Mouse (Mus musculus): ENCODE measurements at regions not wholly inside any gene's neighbourhood (a gene's known extent, or its start where the extent isn't known, plus 50 kb on each side); places are given as distances from the start of the nearest gene placed in this dataset.

GRCm38 (mm10) chr7:111242646-111243045, 159.8 kb upstream of the Eif4g2 start:
- no peak for DNase-seq (ENCODE audit: low spot score)

DNA sequence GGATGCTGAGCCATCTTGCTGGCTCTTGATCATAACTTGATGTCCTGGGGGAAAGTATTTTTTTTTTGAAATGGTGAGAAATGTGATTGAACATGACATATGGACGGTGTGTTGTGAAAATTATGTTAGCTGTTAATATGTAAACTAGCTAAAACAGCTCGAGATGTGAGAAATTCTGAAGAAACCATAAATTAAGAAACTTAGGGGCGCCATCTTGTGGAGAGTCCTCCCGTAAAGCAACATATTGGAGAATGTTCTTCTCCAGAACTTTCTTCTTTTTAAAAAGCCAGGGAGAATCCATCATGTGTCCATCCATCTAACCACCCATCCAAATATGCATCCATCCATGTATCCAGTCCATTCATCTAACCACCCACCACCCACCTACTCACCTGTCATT, 158.7 kb upstream of the Eif4g2 start:
- no peak for DNase-seq (ENCODE audit: low spot score)

DNA sequence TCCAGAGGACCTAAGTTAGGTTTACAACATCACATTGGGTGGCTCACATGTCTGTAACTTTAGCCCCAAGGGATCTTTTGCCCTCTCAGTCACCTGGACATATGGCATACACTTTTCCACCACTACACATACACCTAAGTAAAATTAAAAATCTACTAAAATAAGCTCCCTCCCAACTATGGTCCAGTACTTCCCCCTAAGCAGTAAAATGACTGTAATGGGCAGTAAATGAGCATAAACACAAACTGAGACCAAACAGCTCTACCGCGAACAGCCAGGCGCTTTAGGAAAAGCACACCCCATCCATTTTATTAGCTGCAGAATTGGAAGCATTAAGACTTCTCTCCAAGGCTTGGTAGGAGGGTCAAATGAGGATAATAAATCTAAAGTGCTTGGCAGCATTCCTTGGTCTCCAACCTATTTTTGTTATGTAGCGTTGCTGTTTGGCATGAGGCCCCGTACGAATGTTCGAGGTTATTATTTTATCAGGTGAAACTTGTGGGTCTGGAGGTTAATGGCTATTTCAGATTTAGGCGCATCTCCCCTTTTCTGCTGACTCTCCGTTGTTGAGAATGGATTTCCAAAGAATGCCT, 157.5 kb upstream of the Eif4g2 start:
- DNase-seq (ENCODE audit: low spot score): peak; percentile 31

- no peak for DNase-seq (ENCODE audit: low spot score)
Observed at GRCm38 (mm10) chr7:111237819-111238218, 155.0 kb upstream of the Eif4g2 start.

DNA sequence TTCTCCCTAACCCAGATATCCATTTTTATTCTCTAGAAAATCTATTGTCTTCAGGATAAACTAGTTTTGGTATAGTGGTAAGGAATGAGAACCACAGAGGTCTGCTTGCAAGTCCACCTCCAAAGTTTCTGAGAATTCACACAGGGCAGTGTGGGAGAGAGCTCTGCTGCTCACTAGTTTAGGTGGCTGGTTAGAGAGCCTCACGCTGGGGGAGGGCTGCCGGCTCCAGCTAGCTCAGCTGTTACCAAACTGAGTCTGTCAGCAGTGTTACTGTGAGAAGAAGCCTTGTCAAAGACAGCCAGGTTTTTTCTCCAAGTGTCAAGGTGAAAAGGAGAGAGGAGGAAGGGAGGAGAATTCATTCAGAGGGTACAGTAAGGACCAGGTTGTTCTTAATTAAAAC, 147.8 kb upstream of the Eif4g2 start:
- DNase-seq (ENCODE audit: low spot score): no peak

- DNase-seq (ENCODE audit: low spot score): no peak
Observed at GRCm38 (mm10) chr7:111227082-111227481, 144.3 kb upstream of the Eif4g2 start.

- no peak for DNase-seq (ENCODE audit: low spot score)
Observed at GRCm38 (mm10) chr7:111226026-111226656, 143.3 kb upstream of the Eif4g2 start.

DNA sequence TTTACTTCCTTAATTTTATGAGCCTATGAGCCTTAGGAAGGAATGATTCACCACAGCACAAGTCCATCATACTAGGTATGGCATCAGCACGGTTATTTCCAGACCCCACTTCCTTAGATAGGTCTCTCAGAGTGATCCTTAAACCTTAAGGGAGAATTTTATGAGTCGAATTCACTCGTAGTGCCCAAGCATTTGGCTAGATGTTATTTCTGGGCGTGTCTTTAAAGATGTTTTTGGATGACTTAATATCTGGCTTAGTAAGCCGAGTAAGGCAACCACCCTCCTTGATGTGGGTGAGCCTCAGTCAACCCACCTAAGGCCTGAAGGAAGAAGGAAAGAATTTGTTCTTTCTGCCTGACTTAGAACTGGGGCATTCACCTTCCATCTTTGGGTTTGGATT, 132.8 kb upstream of the Eif4g2 start:
- no peak for DNase-seq (ENCODE audit: low spot score)

- DNase-seq (ENCODE audit: low spot score): no peak
Observed at GRCm38 (mm10) chr7:111214226-111214906, 131.5 kb upstream of the Eif4g2 start.

DNA sequence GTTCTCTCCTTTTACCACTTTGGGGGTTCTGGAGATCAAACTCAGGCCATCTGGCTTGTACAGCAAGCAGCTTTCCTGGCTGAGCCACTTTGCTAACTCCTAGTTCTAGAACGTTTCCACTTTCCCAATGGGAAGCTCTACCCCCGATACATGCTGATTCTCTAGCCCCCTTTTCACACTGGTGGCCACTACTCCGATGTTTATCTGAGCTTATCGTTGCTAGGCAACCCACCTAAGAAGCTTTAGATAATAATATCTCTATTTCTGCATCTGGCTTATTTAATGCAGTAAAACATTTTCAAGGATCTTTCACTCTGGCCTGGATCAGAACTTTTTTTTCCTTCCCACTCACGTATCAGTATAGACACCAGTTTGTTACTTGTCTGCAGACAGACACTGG, 129.4 kb upstream of the Eif4g2 start:
- no peak for DNase-seq (ENCODE audit: low spot score)

DNA sequence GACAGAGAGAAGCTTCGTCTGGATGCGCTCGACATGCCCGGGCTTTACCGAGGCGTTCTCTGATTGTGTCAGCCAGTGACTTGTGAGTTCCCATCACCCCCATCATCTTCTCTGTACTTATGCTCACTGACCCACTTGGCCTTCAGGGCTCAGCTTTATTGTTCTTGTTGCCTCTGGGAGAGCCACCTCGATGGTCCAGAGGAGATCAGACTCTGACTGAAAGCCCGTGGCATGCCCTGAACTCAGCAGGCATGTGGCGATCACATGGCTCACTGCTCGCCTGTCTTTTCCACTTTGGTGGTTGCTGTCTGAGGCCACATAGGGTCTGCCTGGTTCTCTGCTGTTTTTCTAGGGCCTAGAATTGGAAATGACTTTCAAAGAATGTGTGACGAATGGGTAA, 128.8 kb upstream of the Eif4g2 start:
- no peak for DNase-seq (ENCODE audit: low spot score)

DNA sequence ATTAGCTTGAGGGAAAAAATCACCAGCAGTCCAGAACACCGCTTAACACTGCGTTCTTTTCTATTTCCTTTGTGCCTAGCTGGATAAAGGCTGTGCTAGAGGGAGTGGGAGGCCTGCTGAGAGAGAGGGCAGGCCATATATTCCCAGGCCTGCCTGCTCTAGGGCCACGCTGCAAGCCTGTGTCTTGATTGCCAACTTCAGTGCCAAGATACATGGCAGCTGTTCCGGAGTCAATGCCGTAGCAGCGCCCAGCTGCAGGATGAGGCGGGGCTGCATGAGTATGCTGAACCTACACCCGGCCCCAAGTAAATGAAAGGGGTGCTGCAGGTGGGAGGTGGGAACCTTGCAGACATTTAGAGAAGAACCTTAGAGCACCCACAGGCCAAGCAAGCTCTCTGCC, 127.5 kb upstream of the Eif4g2 start:
- DNase-seq (ENCODE audit: low spot score): no peak

GRCm38 (mm10) chr7:111205876-111206275, 123.0 kb upstream of the Eif4g2 start:
- no peak for DNase-seq (ENCODE audit: low spot score)

- no peak for DNase-seq (ENCODE audit: low spot score)
Observed at GRCm38 (mm10) chr7:111198608-111199355, 116.0 kb upstream of the Eif4g2 start.

GRCm38 (mm10) chr7:111191674-111192073, 108.8 kb upstream of the Eif4g2 start:
- no peak for DNase-seq (ENCODE audit: low spot score)

DNA sequence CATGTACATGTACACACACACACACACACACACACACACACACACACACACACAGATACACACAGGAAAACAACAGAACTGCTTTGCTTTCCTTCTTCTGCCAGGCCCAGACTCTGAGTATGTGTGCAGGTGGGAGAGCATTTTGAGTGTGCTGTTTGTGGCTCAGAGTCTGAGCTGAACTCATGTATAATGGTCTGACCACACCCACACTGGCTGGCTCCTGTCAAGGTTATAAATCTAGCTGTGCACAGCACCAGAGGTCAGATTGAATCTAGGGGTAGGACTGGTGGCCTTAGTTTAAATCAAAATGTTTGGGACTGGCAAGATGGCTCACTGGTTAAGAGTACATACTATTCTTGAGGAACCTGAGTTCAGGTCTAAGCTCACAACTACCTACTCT, 108.4 kb upstream of the Eif4g2 start:
- DNase-seq (ENCODE audit: low spot score): no peak

DNA sequence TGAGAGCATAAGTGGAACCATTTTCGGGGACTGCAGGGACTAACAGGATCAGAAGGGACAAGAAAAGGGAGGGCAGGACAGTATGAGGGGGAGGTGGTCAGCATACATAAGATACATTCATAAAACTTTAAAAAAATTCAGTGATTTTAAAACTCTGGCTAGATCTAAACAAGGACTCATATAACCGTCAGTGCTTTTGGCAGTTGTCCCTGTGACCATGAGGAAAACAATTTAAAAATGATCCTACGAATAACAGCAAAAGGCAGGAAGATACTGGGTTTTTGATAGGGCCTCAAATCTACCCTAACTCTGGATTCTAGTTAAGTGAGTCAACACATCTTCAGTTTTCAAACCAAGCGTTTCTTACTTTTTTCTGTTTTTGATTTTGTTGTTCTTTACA, 106.9 kb upstream of the Eif4g2 start:
- no peak for DNase-seq (ENCODE audit: low spot score)

- no peak for DNase-seq (ENCODE audit: low spot score)
Observed at GRCm38 (mm10) chr7:111185954-111186353, 103.1 kb upstream of the Eif4g2 start.

DNA sequence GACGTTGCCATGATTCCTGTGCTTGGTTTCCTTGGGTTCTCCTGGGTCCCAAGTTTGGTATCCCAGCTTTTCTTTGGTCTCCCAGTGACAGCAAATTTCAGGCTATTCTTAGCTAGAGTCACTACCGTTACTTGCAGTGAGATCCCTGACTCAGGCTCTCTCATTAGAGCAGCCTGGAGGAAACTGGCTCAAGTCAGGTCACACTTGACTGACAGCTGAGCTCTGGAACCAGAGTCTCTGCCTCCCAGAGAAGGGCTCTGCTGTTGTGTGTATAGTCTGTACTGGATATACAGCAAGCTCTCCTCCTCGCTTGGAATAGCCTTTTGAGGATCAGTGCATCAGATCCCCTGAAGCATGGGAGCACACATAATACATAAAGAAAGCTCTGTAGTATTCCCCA, 100.7 kb upstream of the Eif4g2 start:
- peak; percentile 33 for DNase-seq (ENCODE audit: low spot score)

- peak; percentile 72 for DNase-seq (ENCODE audit: low spot score)
Observed at GRCm38 (mm10) chr7:111182319-111182718, 99.5 kb upstream of the Eif4g2 start.

- no peak for DNase-seq (ENCODE audit: low spot score)
Observed at GRCm38 (mm10) chr7:111179401-111180271, 96.8 kb upstream of the Eif4g2 start.
